Mouse (Mus musculus) midbrain, postnatal 0 days (tissue): ENCODE measurements around the gene Opn3. TPM values are rescaled to one million over a fixed set of nuclear protein-coding genes. Genes with fewer than 3 reads are reported as not detected.

Experiments
- ATAC-seq: fragments of 200-750 bp; cut with Nextera tagmentation; 2 replicates; pipeline ENCODE4 v1.8.0; 2017; ENCODE audit warnings: moderate number of reproducible peaks, mild to moderate bottlenecking, moderate TSS enrichment, moderate library complexity; ENCODE audit not compliant: low FRiP score
- DNase-seq: peaks from one replicate; pipeline ENCODE4 v3.0.0-alpha.2; 2015; ENCODE audit warnings: low spot score
- H3K27ac ChIP-seq: fragments of 300-500 bp; sonication (generic); 2 replicates; pipeline ENCODE4 v1.5.1; 2014; ENCODE audit warnings: low read depth, mild to moderate bottlenecking, low read length, mixed read lengths
- H3K27me3 ChIP-seq: fragments of 300-500 bp; sonication (generic); 2 replicates; pipeline ENCODE4 v1.6.1; 2014; ENCODE audit warnings: low read length, control low read depth, mixed read lengths; ENCODE audit not compliant: insufficient read depth
- H3K36me3 ChIP-seq: fragments of 300-500 bp; sonication (generic); 2 replicates; pipeline ENCODE4 v1.6.1; 2014; ENCODE audit warnings: low read length, control low read depth, mixed read lengths; ENCODE audit not compliant: insufficient read depth
- H3K4me1 ChIP-seq: fragments of 300-500 bp; sonication (generic); 2 replicates; pipeline ENCODE4 v1.6.1; 2014; ENCODE audit warnings: mild to moderate bottlenecking, control low read depth, antibody characterized with exemption, low read length, mixed read lengths; ENCODE audit not compliant: insufficient read depth
- H3K4me2 ChIP-seq: fragments of 300-500 bp; sonication (generic); 2 replicates; pipeline ENCODE4 v1.6.1; 2014; ENCODE audit warnings: low read depth, mild to moderate bottlenecking, low read length, mixed read lengths; ENCODE audit not compliant: poor library complexity, severe bottlenecking
- H3K4me3 ChIP-seq: fragments of 300-500 bp; sonication (generic); 2 replicates; pipeline ENCODE4 v1.5.1; 2014; ENCODE audit warnings: low read depth, mild to moderate bottlenecking, low read length, moderate library complexity
- H3K9ac ChIP-seq: fragments of 300-500 bp; sonication (generic); replicated peaks from 2 replicates; pipeline ENCODE4 v1.6.1; 2014; ENCODE audit warnings: mild to moderate bottlenecking, low read length, moderate library complexity, mixed read lengths; ENCODE audit not compliant: poor library complexity, severe bottlenecking
- H3K9me3 ChIP-seq: fragments of 300-500 bp; sonication (generic); 2 replicates; pipeline ENCODE4 v1.6.1; 2016; ENCODE audit warnings: low read length, control low read depth
- CTCF ChIP-seq: IDR thresholded peaks from 2 replicates; pipeline ENCODE4 v1.5.1; 2016; ENCODE audit warnings: antibody characterized with exemption, mild to moderate bottlenecking
- WGBS: fragments of 180-500 bp; shearing (Covaris S2); extraction: QIAGEN DNeasy Blood & Tissue Kit; methylation state at CpG from one replicate; pipeline ENCODE4 v1.1.7; 2014; 5-methylcytosine and 5-hydroxymethylcytosine counted together
- polyA plus RNA-seq: library from polyadenylated mRNA; unstranded; fragments of >200 nt; fragmentation: Nextera tagmentation; extraction: Ambion mirVana; gene quantifications from 2 replicates; pipeline ENCODE4 v1.2.1, GENCODE M21; 2015
- total RNA-seq: library from RNA; depleted of rRNA; stranded (reverse); fragments of >200 nt; gene quantifications from 2 replicates; pipeline ENCODE4 v1.2.3, GENCODE M21; 2014

Gene Opn3
- total and polyA plus RNA-seq, 2 experiments from 2014 or later, result 9.5 to 16.2 TPM

GRCm38 (mm10) chr1:175631080-175631479 is 61.5 kb downstream of the Opn3 start:
- no peak for ATAC-seq
- H3K36me3 ChIP-seq, result no peaks in the 10 kb centered on the region
- TF ChIP-seq CTCF, result no peak
- H3K9me3 ChIP-seq, result no peaks in the 10 kb centered on the region
- H3K4me1 ChIP-seq, result no peaks in the 10 kb centered on the region
- H3K9ac ChIP-seq, result no peak overlapping the region
- WGBS, result 89% methylated on average over 3 of the region's 3 CpGs
- DNase-seq, result no peak
- no peaks in the 10 kb centered on the region for H3K27me3 ChIP-seq
- no peak overlapping the region for H3K27ac ChIP-seq
- H3K4me3 ChIP-seq, result no peak overlapping the region
- no peak overlapping the region for H3K4me2 ChIP-seq

GRCm38 (mm10) chr1:175630345-175630744 is 62.2 kb downstream of the Opn3 start:
- Histone ChIP-seq H3K36me3 (no peaks in the 10 kb centered on the region), H3K9ac (no peak overlapping the region), H3K4me1 (no peaks in the 10 kb centered on the region), H3K27me3 (no peaks in the 10 kb centered on the region), H3K27ac (no peak overlapping the region), H3K4me3 (no peak overlapping the region), H3K4me2 (no peak overlapping the region), H3K9me3 (no peaks in the 10 kb centered on the region)
- 91% methylated on average over 5 of the region's 5 CpGs for WGBS
- TF ChIP-seq CTCF, result no peak
- DNase-seq (no peak), ATAC-seq (no peak)

GRCm38 (mm10) chr1:175629248-175629647 is 63.3 kb downstream of the Opn3 start:
- Histone ChIP-seq H3K4me2 (no peak overlapping the region), H3K4me3 (no peak overlapping the region), H3K27ac (no peak overlapping the region), H3K9ac (no peak overlapping the region), H3K9me3 (no peaks in the 10 kb centered on the region), H3K36me3 (no peaks in the 10 kb centered on the region), H3K4me1 (peaks cover 2% of the 10 kb centered on the region; the same call in 1 of the 2 replicates), H3K27me3 (no peaks in the 10 kb centered on the region)
- ATAC-seq, result no peak
- no peak for DNase-seq
- TF ChIP-seq CTCF, result no peak
- WGBS, result 88% methylated on average over 6 of the region's 6 CpGs

- DNase-seq, result peak; percentile 57
- Histone ChIP-seq H3K27me3 (no peaks in the 10 kb centered on the region), H3K4me2 (peak overlapping the region; percentile 65), H3K9ac (no peak overlapping the region), H3K9me3 (no peaks in the 10 kb centered on the region), H3K4me1 (peaks cover 4% of the 10 kb centered on the region; the same call in 1 of the 2 replicates), H3K36me3 (no peaks in the 10 kb centered on the region), H3K4me3 (peak overlapping the region; percentile 95), H3K27ac (no peak overlapping the region)
- WGBS, result 97% methylated on average over 1 of the region's 1 CpGs
- peak; percentile 67 for ATAC-seq
- peak; percentile 83 for TF ChIP-seq CTCF
Measured at GRCm38 (mm10) chr1:175625990-175626692, 66.4 kb downstream of the Opn3 start.

- TF ChIP-seq CTCF, result no peak; the same call in 1 of the 2 replicates
Measured at GRCm38 (mm10) chr1:175625257-175625879, 67.2 kb downstream of the Opn3 start, which contains the start of gene Fh1. Gene Fh1, minus strand, starts transcription at chr1:175625635.

GRCm38 (mm10) chr1:175623656-175624055 is 68.9 kb downstream of the Opn3 start:
- Histone ChIP-seq H3K4me3 (no peak overlapping the region), H3K27me3 (no peaks in the 10 kb centered on the region), H3K9ac (no peak overlapping the region), H3K27ac (no peak overlapping the region), H3K9me3 (no peaks in the 10 kb centered on the region), H3K36me3 (no peaks in the 10 kb centered on the region), H3K4me2 (no peak overlapping the region), H3K4me1 (peaks cover 4% of the 10 kb centered on the region; the same call in 1 of the 2 replicates)
- no peak for TF ChIP-seq CTCF
- ATAC-seq (no peak), DNase-seq (no peak)
- 89% methylated on average over 6 of the region's 6 CpGs for WGBS

More at GRCm38 (mm10) chr1:175625257-175625879, 67.2 kb downstream of the Opn3 start, which contains the start of gene Fh1:
- Histone ChIP-seq H3K4me2 (peak within 1 kb of the TSS; percentile 91), H3K27ac (peak within 1 kb of the TSS; percentile 80), H3K9me3 (no peaks in the 10 kb centered on the region), H3K27me3 (no peaks in the 10 kb centered on the region), H3K36me3 (no peaks in the 10 kb centered on the region), H3K4me1 (peaks cover 4% of the 10 kb centered on the region; the same call in 1 of the 2 replicates), H3K4me3 (peak within 1 kb of the TSS; percentile 95), H3K9ac (peak within 1 kb of the TSS; percentile 97)
- under 1% methylated on average over 58 of the region's 58 CpGs for WGBS
- ATAC-seq, result peak; percentile 100
- DNase-seq, result peak; percentile 99
